Mouse (Mus musculus) liver, embryonic 15.5 days (tissue): ENCODE measurements around the gene Hist1h3h. TPM values are rescaled to one million over a fixed set of nuclear protein-coding genes. Genes with fewer than 3 reads are reported as not detected.
"Not testable (repeated sequence)": the region's sequence is repeated elsewhere in the genome, so short reads cannot be mapped to it uniquely, and the experiment has no call there.

Experiments used
- ATAC-seq: fragments of 200-750 bp; cut with Nextera tagmentation; 2 replicates; pipeline ENCODE4 v1.8.0; 2017; ENCODE audit warnings: moderate number of reproducible peaks, mild to moderate bottlenecking, moderate library complexity; ENCODE audit not compliant: insufficient read depth
- H3K27ac ChIP-seq: fragments of 300-500 bp; sonication (generic); replicated peaks from 2 replicates; pipeline ENCODE4 v1.5.1; 2015; ENCODE audit warnings: mild to moderate bottlenecking, inconsistent platforms
- H3K27me3 ChIP-seq: fragments of 300-500 bp; sonication (generic); 2 replicates; pipeline ENCODE4 v1.6.1; 2015; ENCODE audit warnings: mild to moderate bottlenecking, inconsistent platforms
- H3K36me3 ChIP-seq: fragments of 300-500 bp; sonication (generic); replicated peaks from 2 replicates; pipeline ENCODE4 v1.6.1; 2015; ENCODE audit warnings: moderate library complexity, mild to moderate bottlenecking, inconsistent platforms
- H3K4me1 ChIP-seq: fragments of 300-500 bp; sonication (generic); replicated peaks from 2 replicates; pipeline ENCODE4 v1.6.1; 2015; ENCODE audit warnings: inconsistent platforms
- H3K4me2 ChIP-seq: fragments of 300-500 bp; sonication (generic); 2 replicates; pipeline ENCODE4 v1.6.1; 2015; ENCODE audit warnings: moderate library complexity, mild to moderate bottlenecking, inconsistent platforms
- H3K4me3 ChIP-seq: fragments of 300-500 bp; sonication (generic); replicated peaks from 2 replicates; pipeline ENCODE4 v1.5.1; 2015; ENCODE audit warnings: mild to moderate bottlenecking, inconsistent platforms
- H3K9ac ChIP-seq: fragments of 300-500 bp; sonication (generic); 2 replicates; pipeline ENCODE4 v1.6.1; 2015; ENCODE audit warnings: moderate library complexity, mild to moderate bottlenecking, inconsistent platforms
- H3K9me3 ChIP-seq: fragments of 300-500 bp; sonication (generic); replicated peaks from 2 replicates; pipeline ENCODE4 v1.6.1; 2016; ENCODE audit warnings: inconsistent platforms
- WGBS: fragments of 180-500 bp; shearing (Covaris S2); methylation state at CpG from one replicate; pipeline ENCODE4 v1.1.7; 2015; ENCODE audit warnings: mixed read lengths; ENCODE audit not compliant: insufficient replicate concordance; 5-methylcytosine and 5-hydroxymethylcytosine counted together
- polyA plus RNA-seq: library from polyadenylated mRNA; unstranded; fragments of >200 nt; fragmentation: Nextera tagmentation; extraction: Ambion mirVana; gene quantifications from 2 replicates; pipeline ENCODE4 v1.2.1, GENCODE M21; 2015

Gene Hist1h3h
- polyA plus RNA-seq, 1 experiment from 2014 or later, result 10.4 TPM

GRCm38 (mm10) chr13:21716540-21717391 lies 693 bp upstream of the Hist1h3h start:
- peak; percentile 7 for ATAC-seq
- peaks cover 56% of the 10 kb centered on the region for H3K4me1 ChIP-seq

GRCm38 (mm10) chr13:21718381-21719080 lies 1.1 kb downstream of the Hist1h3h start:
- peak overlapping the region; percentile 66 for H3K9ac ChIP-seq
- H3K27me3 ChIP-seq, result no peaks in the 10 kb centered on the region
- H3K36me3 ChIP-seq, result no peaks in the 10 kb centered on the region
- H3K4me1 ChIP-seq, result peaks cover 61% of the 10 kb centered on the region
- WGBS, result 44% methylated on average over 4 of the region's 4 CpGs
- H3K4me3 ChIP-seq, result peak overlapping the region; percentile 57
- peak overlapping the region; percentile 69 for H3K4me2 ChIP-seq
- H3K9me3 ChIP-seq, result no peaks in the 10 kb centered on the region
- peak overlapping the region; percentile 93 for H3K27ac ChIP-seq
- ATAC-seq, result no peak

More at GRCm38 (mm10) chr13:21716540-21717391, 693 bp upstream of the Hist1h3h start:
- Histone ChIP-seq H3K27ac (peak overlapping the region; percentile 95), H3K4me2 (peak overlapping the region; percentile 90), H3K9ac (peak overlapping the region; percentile 75), H3K4me3 (peak overlapping the region; percentile 62)
- not testable (repeated sequence) for H3K27me3 ChIP-seq, H3K36me3 ChIP-seq, H3K9me3 ChIP-seq
- WGBS, result under 1% methylated on average over 12 of the region's 38 CpGs

- peak; percentile 30 for ATAC-seq
- 2% methylated on average over 22 of the region's 44 CpGs for WGBS
- Histone ChIP-seq H3K27ac (peak overlapping the region; percentile 95), H3K4me3 (peak overlapping the region; percentile 60), H3K4me1 (peaks cover 47% of the 10 kb centered on the region), H3K9ac (peak overlapping the region; percentile 80), H3K4me2 (peak overlapping the region; percentile 83)
- not testable (repeated sequence) for H3K36me3 ChIP-seq, H3K27me3 ChIP-seq, H3K9me3 ChIP-seq
Measured at GRCm38 (mm10) chr13:21721107-21721756, 3.8 kb downstream of the Hist1h3h start.

GRCm38 (mm10) chr13:21721757-21722372 lies 4.4 kb downstream of the Hist1h3h start, which contains the start of gene Hist1h2bm:
Gene Hist1h2bm (plus strand): TSS chr13:21722044.
- not testable (repeated sequence) for H3K36me3 ChIP-seq, H3K27me3 ChIP-seq, H3K9me3 ChIP-seq
- peaks cover 46% of the 10 kb centered on the region for H3K4me1 ChIP-seq
- peak within 1 kb of the TSS; percentile 60 for H3K4me3 ChIP-seq
- peak within 1 kb of the TSS; percentile 83 for H3K4me2 ChIP-seq
- ATAC-seq, result peak; percentile 90
- H3K9ac ChIP-seq, result peak within 1 kb of the TSS; percentile 80
- H3K27ac ChIP-seq, result peak within 1 kb of the TSS; percentile 95
- WGBS, result under 1% methylated on average over 37 of the region's 37 CpGs

GRCm38 (mm10) chr13:21722373-21722925 lies 5.0 kb downstream of the Hist1h3h start:
- Histone ChIP-seq H3K4me2 (peak overlapping the region; percentile 83), H3K9ac (peak overlapping the region; percentile 70), H3K27me3 (no peaks in the 10 kb centered on the region), H3K4me3 (peak overlapping the region; percentile 60), H3K9me3 (no peaks in the 10 kb centered on the region), H3K27ac (peak overlapping the region; percentile 95), H3K4me1 (peaks cover 42% of the 10 kb centered on the region), H3K36me3 (no peaks in the 10 kb centered on the region)
- ATAC-seq, result peak; percentile 28; the same call in 1 of the 2 replicates
- WGBS, result 4% methylated on average over 11 of the region's 11 CpGs

- Histone ChIP-seq H3K4me2 (peak overlapping the region; percentile 83), H3K27me3 (no peaks in the 10 kb centered on the region), H3K4me1 (peaks cover 44% of the 10 kb centered on the region), H3K9me3 (no peaks in the 10 kb centered on the region), H3K4me3 (peak overlapping the region; percentile 60), H3K27ac (peak overlapping the region; percentile 95), H3K9ac (peak overlapping the region; percentile 70), H3K36me3 (no peaks in the 10 kb centered on the region)
- WGBS, result 45% methylated on average over 5 of the region's 5 CpGs
- ATAC-seq, result no peak
Measured at GRCm38 (mm10) chr13:21722993-21723836, 5.8 kb downstream of the Hist1h3h start.

GRCm38 (mm10) chr13:21727948-21728572 lies 10.6 kb downstream of the Hist1h3h start:
- no peak for ATAC-seq

GRCm38 (mm10) chr13:21729544-21729943 lies 12.1 kb downstream of the Hist1h3h start:
- Histone ChIP-seq H3K4me1 (peaks cover 25% of the 10 kb centered on the region), H3K9me3 (no peaks in the 10 kb centered on the region), H3K4me3 (no peak overlapping the region), H3K27ac (no peak overlapping the region), H3K27me3 (no peaks in the 10 kb centered on the region), H3K9ac (no peak overlapping the region), H3K36me3 (no peaks in the 10 kb centered on the region), H3K4me2 (no peak overlapping the region)
- no peak for ATAC-seq
- 60% methylated on average over 1 of the region's 1 CpGs for WGBS

More at GRCm38 (mm10) chr13:21727948-21728572, 10.6 kb downstream of the Hist1h3h start:
- H3K9ac ChIP-seq, result no peak overlapping the region
- 35% methylated on average over 11 of the region's 11 CpGs for WGBS
- H3K27me3 ChIP-seq, result no peaks in the 10 kb centered on the region
- H3K4me2 ChIP-seq, result no peak overlapping the region
- H3K4me1 ChIP-seq, result peaks cover 14% of the 10 kb centered on the region
- H3K9me3 ChIP-seq, result no peaks in the 10 kb centered on the region
- no peak overlapping the region for H3K27ac ChIP-seq
- H3K4me3 ChIP-seq, result no peak overlapping the region
- no peaks in the 10 kb centered on the region for H3K36me3 ChIP-seq

GRCm38 (mm10) chr13:21733466-21733865 lies 16.0 kb downstream of the Hist1h3h start:
- H3K4me1 ChIP-seq, result peaks cover 36% of the 10 kb centered on the region
- H3K27me3 ChIP-seq, result no peaks in the 10 kb centered on the region
- ATAC-seq, result no peak
- H3K4me2 ChIP-seq, result peak overlapping the region; percentile 85
- WGBS, result 74% methylated on average over 5 of the region's 5 CpGs
- peak overlapping the region; percentile 92; the same call in 1 of the 2 replicates for H3K27ac ChIP-seq
- H3K36me3 ChIP-seq, result no peaks in the 10 kb centered on the region
- H3K4me3 ChIP-seq, result no peak overlapping the region
- no peak overlapping the region; the same call in 1 of the 2 replicates for H3K9ac ChIP-seq
- no peaks in the 10 kb centered on the region for H3K9me3 ChIP-seq
